Mouse (Mus musculus): ENCODE results near the gene Btbd9. TPM values are rescaled to one million over a fixed set of nuclear protein-coding genes. Genes with fewer than 3 reads are reported as not detected.

Gene Btbd9
- polyA plus RNA-seq, 1 experiment from 2014 or later = 137 TPM

DNA sequence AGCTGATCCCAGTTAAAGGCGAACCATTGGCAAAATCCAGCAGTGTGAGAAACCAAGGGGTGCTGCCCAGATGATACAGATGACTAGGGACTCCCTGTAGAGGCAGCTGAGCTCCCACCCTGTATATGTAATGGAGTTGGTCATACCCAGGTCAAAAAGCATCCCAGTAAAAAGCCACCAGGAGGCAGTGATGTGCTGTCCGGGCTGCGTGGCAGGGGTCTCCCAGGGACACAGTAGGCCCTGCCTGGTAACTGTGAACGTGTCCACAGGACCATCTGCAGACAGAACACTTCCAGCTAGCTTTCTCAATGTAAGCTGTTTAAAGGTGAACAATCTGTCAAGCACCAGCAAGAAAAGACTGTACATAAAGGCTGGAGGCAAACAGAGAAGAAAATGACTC lies 343.6 kb downstream of the Btbd9 start:
- Histone ChIP-seq H3K4me1 (replicated peaks) (peaks cover 55% of the 10 kb centered on the region), H3K36me3 (no peaks in the 10 kb centered on the region), H3K9ac (replicated peaks) (no peak overlapping the region), H3K27ac (peak overlapping the region; percentile 55; the same call in 1 of the 2 replicates), H3K4me2 (replicated peaks) (no peak overlapping the region), H3K27me3 (no peaks in the 10 kb centered on the region), H3K9me3 (no peaks in the 10 kb centered on the region), H3K4me3 (replicated peaks) (no peak overlapping the region)
- ATAC-seq = peak; percentile 61; the same call in 1 of the 2 replicates
- WGBS = 41% methylated on average over 4 of the region's 4 CpGs

DNA sequence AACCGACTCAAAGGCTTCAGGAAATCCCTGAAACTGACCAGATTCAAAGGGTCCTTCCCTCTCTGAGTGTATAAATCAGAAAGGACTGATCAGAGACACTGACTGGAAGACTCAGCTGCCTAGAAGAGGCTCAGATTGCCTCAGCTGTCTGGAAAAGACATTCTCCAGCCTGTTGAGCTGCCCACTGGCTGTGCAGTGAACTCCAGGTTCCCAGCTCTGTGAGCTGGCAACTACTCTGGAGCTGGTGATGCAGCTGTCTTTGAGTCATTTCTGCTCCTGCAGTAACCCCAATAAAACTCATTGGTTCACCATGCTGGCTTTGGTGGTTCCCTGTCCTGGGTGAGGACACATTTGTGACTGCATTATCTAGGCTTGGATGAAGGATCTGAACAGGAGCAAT lies 344.8 kb downstream of the Btbd9 start:
- Histone ChIP-seq H3K27ac (no peak overlapping the region), H3K4me1 (replicated peaks) (peaks cover 48% of the 10 kb centered on the region), H3K9me3 (no peaks in the 10 kb centered on the region), H3K4me3 (replicated peaks) (no peak overlapping the region), H3K9ac (replicated peaks) (no peak overlapping the region), H3K36me3 (no peaks in the 10 kb centered on the region), H3K27me3 (no peaks in the 10 kb centered on the region), H3K4me2 (replicated peaks) (no peak overlapping the region)
- no peak for ATAC-seq
- WGBS = 95% methylated on average over 1 of the region's 1 CpGs

DNA sequence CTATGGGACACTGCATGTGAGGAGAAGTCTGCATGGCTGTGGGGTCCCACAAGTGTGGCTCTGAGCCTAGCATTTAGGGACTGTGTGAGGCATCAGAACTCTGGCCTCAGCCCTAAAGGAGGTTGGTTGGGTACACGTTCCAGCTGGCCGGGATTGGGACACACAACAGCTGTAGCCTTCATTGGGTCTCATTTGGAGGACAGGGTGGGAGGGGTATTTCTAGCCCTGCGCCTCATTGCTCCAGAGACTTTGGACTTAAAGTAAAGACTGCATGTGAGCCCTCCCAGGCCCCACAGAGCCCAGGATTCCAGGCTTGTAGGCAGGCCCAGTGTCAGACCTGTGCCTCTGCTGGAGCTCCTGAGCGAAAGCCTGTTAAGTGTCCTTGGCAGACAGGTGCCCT lies 345.9 kb downstream of the Btbd9 start:
- Histone ChIP-seq H3K27ac (no peak overlapping the region), H3K4me3 (replicated peaks) (no peak overlapping the region), H3K27me3 (no peaks in the 10 kb centered on the region), H3K9me3 (no peaks in the 10 kb centered on the region), H3K36me3 (no peaks in the 10 kb centered on the region), H3K4me1 (replicated peaks) (peaks cover 49% of the 10 kb centered on the region), H3K4me2 (replicated peaks) (no peak overlapping the region), H3K9ac (replicated peaks) (no peak overlapping the region)
- 89% methylated on average over 4 of the region's 4 CpGs for WGBS
- ATAC-seq = no peak

DNA sequence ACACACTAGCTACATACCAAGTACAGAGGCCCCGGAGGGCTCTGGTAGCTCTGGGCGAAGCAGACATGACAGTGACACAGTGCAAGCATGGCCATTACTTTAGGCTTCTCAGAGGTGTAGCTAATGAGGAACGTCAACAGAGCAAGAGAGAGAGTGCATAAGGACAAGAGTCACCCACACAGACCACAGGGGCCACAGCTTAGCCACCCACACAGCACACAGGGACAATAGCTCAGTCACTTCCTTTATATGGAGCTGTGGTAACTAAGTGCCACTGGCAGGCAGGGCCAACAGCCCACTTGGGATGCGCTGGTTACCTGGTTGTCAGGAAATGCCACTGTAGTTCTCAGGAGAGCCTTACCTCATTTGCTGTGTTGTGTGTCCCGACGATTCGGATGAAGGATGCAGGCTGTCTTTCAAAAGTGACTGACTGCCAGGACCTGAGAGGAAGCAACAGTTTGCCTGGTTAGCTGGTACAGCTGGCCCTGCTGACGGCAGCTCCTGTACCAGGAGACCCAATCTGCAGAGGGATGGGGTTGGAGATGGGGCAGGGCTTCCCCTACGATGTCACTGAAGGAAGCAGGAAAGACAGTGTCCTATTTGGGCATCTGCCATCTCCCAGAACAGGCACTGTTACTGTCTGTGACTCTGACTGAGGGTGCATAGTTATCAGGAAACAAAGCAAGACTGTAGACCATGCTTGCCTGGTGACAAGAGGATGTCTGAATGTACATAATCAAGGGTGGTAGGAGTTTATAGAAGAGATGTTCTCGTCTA lies 347.7 kb downstream of the Btbd9 start:
- no peak for ATAC-seq
- H3K9ac ChIP-seq (replicated peaks) = no peak overlapping the region
- H3K27me3 ChIP-seq = no peaks in the 10 kb centered on the region
- H3K27ac ChIP-seq = no peak overlapping the region
- no peak overlapping the region for H3K4me2 ChIP-seq (replicated peaks)
- peaks cover 61% of the 10 kb centered on the region for H3K4me1 ChIP-seq (replicated peaks)
- H3K36me3 ChIP-seq = no peaks in the 10 kb centered on the region
- WGBS = 86% methylated on average over 10 of the region's 10 CpGs
- H3K9me3 ChIP-seq = no peaks in the 10 kb centered on the region
- H3K4me3 ChIP-seq (replicated peaks) = no peak overlapping the region

DNA sequence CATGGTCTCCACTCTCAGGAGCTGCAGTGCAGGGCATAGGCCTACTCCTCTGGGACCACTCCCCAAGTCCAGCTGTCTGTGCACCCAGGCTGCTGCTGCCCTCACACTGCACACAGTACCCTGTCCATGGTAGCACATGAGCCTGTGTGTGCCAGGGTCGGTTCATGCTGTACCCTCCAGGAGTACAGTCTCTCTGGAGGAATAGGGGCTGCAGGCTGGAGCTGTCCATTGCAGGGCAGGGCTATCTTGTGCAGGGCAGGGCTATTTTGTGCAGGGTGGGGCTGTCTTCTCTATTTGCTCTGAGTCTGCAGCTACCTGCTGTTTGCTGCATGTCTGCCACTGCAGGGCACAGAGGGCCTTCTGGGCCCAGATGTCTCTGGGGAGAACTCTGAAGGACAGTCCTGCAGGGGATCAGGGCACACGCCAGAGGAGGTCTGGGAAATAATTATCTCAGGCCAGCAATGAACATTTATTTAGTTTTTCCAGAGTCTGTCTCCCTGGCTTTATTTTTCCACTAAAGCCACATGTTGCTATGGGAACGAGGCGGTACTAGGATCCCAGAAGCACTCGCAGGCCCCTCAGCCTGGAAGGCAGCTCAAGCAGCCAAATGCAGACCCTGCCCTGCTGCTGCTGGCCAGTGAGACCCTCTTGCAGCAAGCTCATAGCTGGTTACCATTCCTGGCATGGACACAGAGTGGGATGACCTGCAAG lies 351.1 kb downstream of the Btbd9 start:
- Histone ChIP-seq H3K4me2 (replicated peaks) (no peak overlapping the region), H3K4me1 (replicated peaks) (peaks cover 70% of the 10 kb centered on the region), H3K36me3 (no peaks in the 10 kb centered on the region), H3K27ac (peak overlapping the region; percentile 60), H3K27me3 (no peaks in the 10 kb centered on the region), H3K4me3 (replicated peaks) (no peak overlapping the region), H3K9ac (replicated peaks) (no peak overlapping the region), H3K9me3 (no peaks in the 10 kb centered on the region)
- ATAC-seq = peak; percentile 51
- WGBS = 26% methylated on average over 5 of the region's 5 CpGs

DNA sequence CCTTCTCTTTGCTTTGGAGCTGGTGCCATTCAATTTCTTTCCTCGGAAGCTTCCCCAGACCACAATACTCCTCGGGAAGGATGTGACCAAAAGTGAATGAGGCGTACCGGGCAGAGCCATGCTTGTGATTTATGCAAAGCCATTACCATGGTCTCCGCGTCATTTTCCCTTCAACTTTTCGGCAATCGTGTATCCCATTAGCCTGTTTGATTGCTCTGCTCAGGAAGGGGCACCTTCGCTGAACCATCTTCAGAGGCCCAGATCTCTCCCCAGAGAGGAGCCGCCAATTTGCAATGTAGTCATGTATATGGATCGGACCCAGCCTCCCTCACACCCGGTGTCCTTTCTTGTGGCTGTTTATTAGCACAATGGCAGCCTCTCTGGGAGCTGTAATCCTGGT lies 353.5 kb downstream of the Btbd9 start:
- Histone ChIP-seq H3K9ac (replicated peaks) (no peak overlapping the region), H3K9me3 (no peaks in the 10 kb centered on the region), H3K27ac (no peak overlapping the region), H3K4me1 (replicated peaks) (peaks cover 59% of the 10 kb centered on the region), H3K4me3 (replicated peaks) (no peak overlapping the region), H3K36me3 (peaks cover 16% of the 10 kb centered on the region), H3K27me3 (no peaks in the 10 kb centered on the region), H3K4me2 (replicated peaks) (no peak overlapping the region)
- 23% methylated on average over 12 of the region's 12 CpGs for WGBS
- ATAC-seq = no peak

DNA sequence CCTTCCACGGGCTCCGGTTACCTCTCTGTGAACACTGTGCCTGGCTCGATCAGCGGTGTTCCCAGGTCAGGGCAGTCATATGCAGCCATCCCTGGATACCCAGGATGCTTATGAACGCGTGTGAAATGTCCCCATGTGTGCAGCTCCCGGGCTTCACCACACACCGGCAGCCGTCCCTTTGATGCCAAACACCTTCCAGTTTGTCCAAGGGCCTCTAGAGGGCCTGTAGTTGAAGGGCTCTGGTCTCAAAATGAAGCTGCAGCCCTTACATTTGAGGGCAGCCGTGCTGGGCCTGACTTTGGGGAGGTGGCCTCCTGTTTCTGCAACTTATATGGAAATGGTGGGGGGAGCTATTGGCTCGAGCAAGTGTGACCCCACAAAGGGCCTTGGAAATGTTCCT lies 353.9 kb downstream of the Btbd9 start:
- H3K27me3 ChIP-seq = no peaks in the 10 kb centered on the region
- H3K9me3 ChIP-seq = no peaks in the 10 kb centered on the region
- no peak overlapping the region for H3K9ac ChIP-seq (replicated peaks)
- peaks cover 59% of the 10 kb centered on the region for H3K4me1 ChIP-seq (replicated peaks)
- no peak for ATAC-seq
- peaks cover 21% of the 10 kb centered on the region for H3K36me3 ChIP-seq
- H3K4me3 ChIP-seq (replicated peaks) = no peak overlapping the region
- WGBS = 75% methylated on average over 11 of the region's 11 CpGs
- peak overlapping the region; percentile 25; the same call in 1 of the 2 replicates for H3K27ac ChIP-seq
- H3K4me2 ChIP-seq (replicated peaks) = no peak overlapping the region

DNA sequence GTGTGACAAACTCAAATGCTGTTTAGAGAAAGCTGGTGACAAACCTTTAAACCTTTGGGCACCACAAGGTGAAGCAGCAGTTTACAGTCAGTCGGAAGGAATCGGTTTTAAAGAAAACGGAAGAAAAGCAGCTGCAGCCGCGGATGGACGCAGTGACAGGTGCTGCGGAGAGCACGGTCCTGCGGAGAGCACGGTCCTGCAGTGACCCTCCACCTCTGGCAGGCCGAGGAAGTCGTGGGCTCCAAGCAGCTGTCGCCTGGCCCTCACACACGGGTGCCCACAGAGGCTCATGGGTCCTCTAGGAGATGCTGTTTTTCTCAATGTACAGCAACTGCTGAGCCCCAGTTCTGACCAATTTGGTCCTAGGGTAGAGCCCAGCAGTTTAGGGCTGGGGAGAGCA lies 354.6 kb downstream of the Btbd9 start:
- 70% methylated on average over 14 of the region's 14 CpGs for WGBS
- Histone ChIP-seq H3K27ac (no peak overlapping the region), H3K4me2 (replicated peaks) (no peak overlapping the region), H3K4me1 (replicated peaks) (peaks cover 58% of the 10 kb centered on the region), H3K27me3 (no peaks in the 10 kb centered on the region), H3K36me3 (peaks cover 23% of the 10 kb centered on the region), H3K9ac (replicated peaks) (no peak overlapping the region), H3K4me3 (replicated peaks) (no peak overlapping the region), H3K9me3 (no peaks in the 10 kb centered on the region)
- no peak for ATAC-seq

DNA sequence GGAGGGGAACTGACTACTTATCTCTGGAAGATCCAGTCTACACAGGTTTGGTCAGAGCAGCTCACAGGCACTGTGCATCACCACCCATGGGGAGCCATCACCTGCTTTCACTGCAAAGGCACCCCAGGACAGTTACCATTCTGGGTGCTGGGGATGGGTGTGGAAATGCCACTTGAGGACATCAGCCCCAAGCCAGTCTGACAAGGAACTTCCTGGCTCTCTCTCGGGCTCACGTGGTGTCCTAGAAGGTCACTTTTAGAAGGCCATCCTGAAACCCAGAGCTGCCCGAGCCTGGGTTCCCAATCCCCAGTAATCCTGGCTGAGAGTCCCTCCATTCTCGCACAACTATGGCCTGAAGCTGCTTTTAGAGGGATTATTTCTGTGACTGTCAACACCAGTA lies 360.5 kb downstream of the Btbd9 start:
- ATAC-seq = no peak
- Histone ChIP-seq H3K4me3 (replicated peaks) (no peak overlapping the region), H3K4me1 (replicated peaks) (peaks cover 23% of the 10 kb centered on the region), H3K36me3 (peaks cover 43% of the 10 kb centered on the region), H3K27me3 (no peaks in the 10 kb centered on the region), H3K27ac (0 out of 2 replicates have a peak overlapping the region, but pooled peaks have one; percentile 16), H3K4me2 (replicated peaks) (no peak overlapping the region), H3K9me3 (no peaks in the 10 kb centered on the region), H3K9ac (replicated peaks) (no peak overlapping the region)
- 68% methylated on average over 4 of the region's 4 CpGs for WGBS

DNA sequence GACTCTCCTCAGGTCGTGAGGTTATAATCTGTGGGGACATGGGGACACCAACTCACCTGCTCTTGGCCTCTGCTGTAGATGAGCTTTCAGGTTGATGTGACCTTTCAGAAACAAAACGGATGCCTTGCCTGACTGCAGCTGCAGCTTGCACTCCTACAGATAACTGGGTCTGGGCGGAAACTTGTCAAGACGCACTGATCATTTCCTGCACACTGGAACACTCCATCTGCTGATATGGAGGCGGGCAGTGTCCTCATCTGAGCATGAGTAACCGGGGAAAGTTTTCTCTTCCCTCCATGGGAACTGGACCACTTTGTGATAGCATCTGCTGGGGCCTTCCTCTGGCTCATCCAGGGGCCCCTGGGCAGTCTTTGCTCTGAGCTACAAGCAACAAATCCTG lies 361.9 kb downstream of the Btbd9 start:
- Histone ChIP-seq H3K36me3 (peaks cover 49% of the 10 kb centered on the region), H3K4me2 (replicated peaks) (no peak overlapping the region), H3K27me3 (no peaks in the 10 kb centered on the region), H3K9ac (replicated peaks) (no peak overlapping the region), H3K4me3 (replicated peaks) (no peak overlapping the region), H3K4me1 (replicated peaks) (peaks cover 23% of the 10 kb centered on the region), H3K9me3 (no peaks in the 10 kb centered on the region), H3K27ac (no peak overlapping the region)
- WGBS = 90% methylated on average over 6 of the region's 6 CpGs
- no peak for ATAC-seq

DNA sequence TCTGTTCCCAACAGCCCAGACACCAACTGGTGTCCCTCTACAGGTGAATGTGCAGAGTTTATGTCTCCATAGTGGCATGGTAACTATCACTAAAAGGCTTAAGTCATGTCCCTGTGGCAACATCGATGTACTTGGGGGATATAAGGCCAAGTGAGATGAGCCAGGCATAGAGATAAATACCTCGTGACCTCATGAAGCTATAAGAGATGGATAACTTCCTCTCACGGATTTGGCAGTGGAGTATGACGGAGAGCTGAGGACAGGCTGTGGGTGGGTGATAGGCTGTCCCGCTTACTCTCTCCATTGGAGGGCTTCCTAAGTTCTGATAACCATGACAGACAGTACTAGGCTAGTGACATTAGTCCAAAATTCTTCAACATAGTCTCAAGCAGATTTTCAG lies 362.9 kb downstream of the Btbd9 start:
- no peaks in the 10 kb centered on the region for H3K27me3 ChIP-seq
- H3K27ac ChIP-seq = 0 out of 2 replicates have a peak overlapping the region, but pooled peaks have one; percentile 65
- H3K4me1 ChIP-seq (replicated peaks) = peaks cover 23% of the 10 kb centered on the region
- WGBS = 94% methylated on average over 5 of the region's 5 CpGs
- ATAC-seq = no peak
- H3K4me3 ChIP-seq (replicated peaks) = no peak overlapping the region
- no peak overlapping the region for H3K9ac ChIP-seq (replicated peaks)
- no peaks in the 10 kb centered on the region for H3K9me3 ChIP-seq
- H3K4me2 ChIP-seq (replicated peaks) = no peak overlapping the region
- H3K36me3 ChIP-seq = peaks cover 53% of the 10 kb centered on the region

DNA sequence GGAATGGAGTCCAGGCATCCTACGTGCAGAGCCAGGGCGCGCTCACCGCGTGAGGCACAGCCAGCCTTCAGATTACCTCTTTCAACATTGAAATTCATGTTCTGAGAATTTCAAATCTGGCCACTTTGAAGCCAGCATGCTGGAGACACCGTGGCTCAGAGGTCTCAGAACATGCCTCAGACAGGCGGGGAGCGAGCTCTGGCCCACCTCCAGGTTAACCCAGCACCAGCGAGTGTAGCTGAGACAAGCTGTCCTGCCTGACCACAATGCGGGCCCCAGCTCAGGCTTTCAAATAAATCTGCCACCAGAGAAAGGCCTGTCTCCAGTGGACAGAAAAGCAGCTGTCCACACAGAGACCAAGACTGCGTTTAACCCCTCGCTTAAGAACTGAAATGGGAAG lies 363.6 kb downstream of the Btbd9 start:
- no peak overlapping the region for H3K9ac ChIP-seq (replicated peaks)
- H3K4me3 ChIP-seq (replicated peaks) = no peak overlapping the region
- H3K4me1 ChIP-seq (replicated peaks) = peaks cover 23% of the 10 kb centered on the region
- peak overlapping the region; percentile 65 for H3K27ac ChIP-seq
- H3K9me3 ChIP-seq = no peaks in the 10 kb centered on the region
- H3K4me2 ChIP-seq (replicated peaks) = no peak overlapping the region
- no peak for ATAC-seq
- H3K36me3 ChIP-seq = peaks cover 53% of the 10 kb centered on the region
- H3K27me3 ChIP-seq = no peaks in the 10 kb centered on the region
- 80% methylated on average over 12 of the region's 12 CpGs for WGBS
